Mouse (Mus musculus) lung, embryonic 15.5 days (tissue): ENCODE data around the gene Pnpla2. TPM values are rescaled to one million over a fixed set of nuclear protein-coding genes. Genes with fewer than 3 reads are reported as not detected.
A peak's percentile ranks its signal among the peaks of the same experiment; 100 is the strongest.

Experiments used
- ATAC-seq: fragments of 200-750 bp; cut with Nextera tagmentation; 2 replicates; pipeline ENCODE4 v1.8.0; 2017; ENCODE audit warnings: moderate number of reproducible peaks, borderline replicate concordance; ENCODE audit not compliant: low FRiP score, low TSS enrichment; ENCODE audit errors: extremely low read depth
- H3K27ac ChIP-seq: fragments of 300-500 bp; sonication (generic); 2 replicates; pipeline ENCODE4 v1.5.1; 2015; ENCODE audit warnings: moderate library complexity, mild to moderate bottlenecking, inconsistent platforms
- H3K27me3 ChIP-seq: fragments of 300-500 bp; sonication (generic); 2 replicates; pipeline ENCODE4 v1.6.1; 2015; ENCODE audit warnings: inconsistent platforms
- H3K36me3 ChIP-seq: fragments of 300-500 bp; sonication (generic); 2 replicates; pipeline ENCODE4 v1.6.1; 2015; ENCODE audit warnings: inconsistent platforms
- H3K4me1 ChIP-seq: fragments of 300-500 bp; sonication (generic); 2 replicates; pipeline ENCODE4 v1.6.1; 2015; ENCODE audit warnings: inconsistent platforms
- H3K4me2 ChIP-seq: fragments of 300-500 bp; sonication (generic); 2 replicates; pipeline ENCODE4 v1.6.1; 2015; ENCODE audit warnings: inconsistent platforms, mild to moderate bottlenecking, moderate library complexity
- H3K4me3 ChIP-seq: fragments of 300-500 bp; sonication (generic); 2 replicates; pipeline ENCODE4 v1.5.1; 2015; ENCODE audit warnings: mild to moderate bottlenecking, inconsistent platforms
- H3K9ac ChIP-seq: fragments of 300-500 bp; sonication (generic); 2 replicates; pipeline ENCODE4 v1.6.1; 2015; ENCODE audit warnings: inconsistent platforms
- H3K9me3 ChIP-seq: fragments of 300-500 bp; sonication (generic); 2 replicates; pipeline ENCODE4 v1.6.1; 2016; ENCODE audit warnings: inconsistent platforms
- WGBS: fragments of 180-500 bp; shearing (Covaris S2); methylation state at CpG from one replicate; pipeline ENCODE4 v1.1.7; 2015; 5-methylcytosine and 5-hydroxymethylcytosine counted together
- polyA plus RNA-seq: library from polyadenylated mRNA; unstranded; fragments of >200 nt; fragmentation: Nextera tagmentation; extraction: Ambion mirVana; gene quantifications from 2 replicates; pipeline ENCODE4 v1.2.1, GENCODE M21; 2015

Pnpla2 gene
- polyA plus RNA-seq, 1 experiment from 2014 or later = 41.6 TPM

GRCm38 (mm10) chr7:141474160-141474559 lies 19.2 kb downstream of the Pnpla2 start:
- peak overlapping the region; percentile 80 for H3K9ac ChIP-seq
- peaks cover 47% of the 10 kb centered on the region for H3K4me1 ChIP-seq
- H3K27ac ChIP-seq = no peak overlapping the region
- H3K4me3 ChIP-seq = peak overlapping the region; percentile 82
- ATAC-seq = no peak
- no peaks in the 10 kb centered on the region for H3K27me3 ChIP-seq
- peak overlapping the region; percentile 87 for H3K4me2 ChIP-seq
- peaks cover 32% of the 10 kb centered on the region for H3K36me3 ChIP-seq
- H3K9me3 ChIP-seq = no peaks in the 10 kb centered on the region
- WGBS = 4% methylated on average over 5 of the region's 5 CpGs

DNA sequence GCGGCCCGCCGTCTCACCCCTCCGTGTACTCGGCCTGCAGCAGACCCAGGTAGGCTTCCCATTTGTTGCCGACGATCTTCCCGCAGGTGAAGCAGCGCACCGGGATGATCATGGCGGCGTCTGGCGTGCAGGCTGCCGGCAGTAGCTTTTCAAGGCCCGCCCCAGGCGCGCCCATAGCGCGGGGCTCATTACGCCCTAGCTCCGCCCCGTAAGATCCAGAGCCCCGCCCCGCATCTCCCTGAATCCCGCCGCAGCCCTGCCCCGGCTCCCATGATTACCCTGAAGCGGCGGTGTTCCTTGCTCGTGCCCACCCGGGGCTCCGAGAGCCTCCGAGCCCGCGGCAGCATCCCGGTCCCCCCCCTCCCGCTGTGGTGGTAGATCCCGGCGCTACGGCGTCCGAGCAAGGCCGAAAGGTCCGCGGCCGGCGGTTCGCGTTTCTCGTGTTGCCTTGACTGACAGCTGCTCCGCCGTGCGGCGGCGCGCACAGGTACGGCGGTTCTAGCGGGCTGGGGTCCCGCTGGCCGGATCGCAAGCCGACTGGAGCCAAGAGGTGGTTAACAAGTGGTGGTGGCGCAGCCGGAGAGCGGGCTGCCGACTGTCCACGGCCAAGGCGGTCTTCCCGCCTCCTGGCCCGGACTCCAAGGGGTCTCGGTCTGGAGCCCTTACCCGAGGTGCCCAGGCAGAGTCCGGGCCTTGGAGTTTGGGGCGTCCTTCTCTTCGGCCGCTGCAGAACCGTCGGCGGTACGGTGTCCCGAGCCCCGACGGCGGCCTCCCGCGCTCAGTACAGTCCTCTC lies 20.2 kb downstream of the Pnpla2 start, which contains the start of the genes Polr2l and Tspan4:
Gene Polr2l (minus strand): TSS at position 122 of the 794 bp plus-strand sequence.
Gene Tspan4 (plus strand): TSS at position 230 of the 794 bp plus-strand sequence.
- peak within 1 kb of the TSS; percentile 80 for H3K9ac ChIP-seq
- peaks cover 23% of the 10 kb centered on the region for H3K36me3 ChIP-seq
- under 1% methylated on average over 83 of the region's 87 CpGs for WGBS
- H3K4me3 ChIP-seq = peak within 1 kb of the TSS; percentile 82
- peak within 1 kb of the TSS; percentile 99 for H3K27ac ChIP-seq
- H3K9me3 ChIP-seq = no peaks in the 10 kb centered on the region
- no peaks in the 10 kb centered on the region for H3K27me3 ChIP-seq
- H3K4me2 ChIP-seq = peak within 1 kb of the TSS; percentile 87
- ATAC-seq = peak; percentile 66; the same call in 1 of the 2 replicates
- H3K4me1 ChIP-seq = peaks cover 40% of the 10 kb centered on the region

- under 1% methylated on average over 12 of the region's 12 CpGs for WGBS
- peaks cover 17% of the 10 kb centered on the region for H3K36me3 ChIP-seq
- peaks cover 44% of the 10 kb centered on the region for H3K4me1 ChIP-seq
- H3K27ac ChIP-seq = peak overlapping the region; percentile 99
- peak overlapping the region; percentile 82 for H3K4me3 ChIP-seq
- no peaks in the 10 kb centered on the region for H3K9me3 ChIP-seq
- peak overlapping the region; percentile 87 for H3K4me2 ChIP-seq
- H3K9ac ChIP-seq = peak overlapping the region; percentile 80
- no peak for ATAC-seq
- H3K27me3 ChIP-seq = no peaks in the 10 kb centered on the region
These were observed 20.8 kb downstream of the Pnpla2 start for GRCm38 (mm10) chr7:141475805-141476158.

DNA sequence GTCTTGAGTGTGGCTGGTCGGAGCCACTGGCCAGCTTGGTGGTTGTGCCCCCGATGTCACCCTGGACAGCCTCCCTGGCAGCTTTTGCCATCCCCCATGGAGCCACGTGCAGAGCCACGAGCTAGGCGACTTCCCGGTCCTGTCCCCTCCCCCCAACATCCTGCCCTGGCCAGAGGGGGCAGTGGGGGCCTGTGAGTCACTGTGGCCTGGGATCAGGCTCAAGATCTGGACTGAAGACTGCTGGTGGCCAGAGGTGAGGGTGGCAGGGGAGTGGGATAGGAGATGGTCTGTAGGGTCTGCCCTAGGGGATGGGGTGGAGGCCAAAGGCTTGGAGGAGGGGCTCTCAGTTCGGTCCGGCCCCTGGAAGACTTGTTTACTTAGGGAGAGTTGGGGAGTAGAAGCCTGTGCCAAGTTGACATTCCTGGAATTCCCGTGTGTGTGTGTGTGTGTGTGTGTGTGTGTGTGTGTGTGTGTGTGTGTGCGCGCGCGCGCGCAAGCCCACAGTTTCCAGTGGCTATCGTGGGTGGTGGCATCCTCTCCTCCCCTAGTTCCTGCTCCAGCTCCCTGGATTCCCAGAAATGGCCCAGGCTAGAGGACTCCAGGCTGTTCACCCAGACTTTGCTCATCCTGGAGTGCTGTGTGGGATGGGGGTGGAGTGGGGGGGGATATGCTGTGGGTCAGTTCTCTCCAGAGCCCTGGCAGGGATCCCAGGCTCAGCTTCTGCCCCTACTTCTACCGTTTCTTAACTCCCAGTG lies 21.4 kb downstream of the Pnpla2 start:
- Histone ChIP-seq H3K27me3 (no peaks in the 10 kb centered on the region), H3K9ac (peak overlapping the region; percentile 80), H3K4me2 (peak overlapping the region; percentile 87), H3K9me3 (no peaks in the 10 kb centered on the region), H3K36me3 (peaks cover 11% of the 10 kb centered on the region), H3K4me1 (peaks cover 50% of the 10 kb centered on the region), H3K4me3 (peak overlapping the region; percentile 82), H3K27ac (peak overlapping the region; percentile 99)
- under 1% methylated on average over 17 of the region's 17 CpGs for WGBS
- ATAC-seq = peak; percentile 81

- H3K27ac ChIP-seq = peak overlapping the region; percentile 99
- WGBS = 1% methylated on average over 7 of the region's 7 CpGs
- H3K36me3 ChIP-seq = peaks cover 7% of the 10 kb centered on the region
- H3K9me3 ChIP-seq = no peaks in the 10 kb centered on the region
- ATAC-seq = peak; percentile 6
- peak overlapping the region; percentile 87 for H3K4me2 ChIP-seq
- peak overlapping the region; percentile 82 for H3K4me3 ChIP-seq
- peaks cover 56% of the 10 kb centered on the region for H3K4me1 ChIP-seq
- H3K27me3 ChIP-seq = 0 out of 2 replicates have a peak, but pooled peaks cover 3% of the 10 kb centered on the region
- peak overlapping the region; percentile 80 for H3K9ac ChIP-seq
These were observed 22.0 kb downstream of the Pnpla2 start for GRCm38 (mm10) chr7:141476981-141477370.

GRCm38 (mm10) chr7:141477578-141478269 lies 22.7 kb downstream of the Pnpla2 start:
- Histone ChIP-seq H3K9ac (peak overlapping the region; percentile 80), H3K4me3 (no peak overlapping the region), H3K4me1 (peaks cover 63% of the 10 kb centered on the region), H3K27ac (peak overlapping the region; percentile 99), H3K27me3 (peaks cover 9% of the 10 kb centered on the region; the same call in 1 of the 2 replicates), H3K4me2 (peak overlapping the region; percentile 87), H3K9me3 (no peaks in the 10 kb centered on the region), H3K36me3 (peaks cover 1% of the 10 kb centered on the region)
- ATAC-seq = no peak
- WGBS = 18% methylated on average over 4 of the region's 4 CpGs

- H3K27ac ChIP-seq = peak overlapping the region; percentile 99
- H3K36me3 ChIP-seq = no peaks in the 10 kb centered on the region
- H3K9me3 ChIP-seq = no peaks in the 10 kb centered on the region
- no peak for ATAC-seq
- H3K4me3 ChIP-seq = no peak overlapping the region
- peak overlapping the region; percentile 87 for H3K4me2 ChIP-seq
- H3K4me1 ChIP-seq = peaks cover 64% of the 10 kb centered on the region
- peaks cover 11% of the 10 kb centered on the region; the same call in 1 of the 2 replicates for H3K27me3 ChIP-seq
- H3K9ac ChIP-seq = peak overlapping the region; percentile 9; the same call in 1 of the 2 replicates
- WGBS = 37% methylated on average over 5 of the region's 5 CpGs
These were observed 23.3 kb downstream of the Pnpla2 start for GRCm38 (mm10) chr7:141478270-141478748.

DNA sequence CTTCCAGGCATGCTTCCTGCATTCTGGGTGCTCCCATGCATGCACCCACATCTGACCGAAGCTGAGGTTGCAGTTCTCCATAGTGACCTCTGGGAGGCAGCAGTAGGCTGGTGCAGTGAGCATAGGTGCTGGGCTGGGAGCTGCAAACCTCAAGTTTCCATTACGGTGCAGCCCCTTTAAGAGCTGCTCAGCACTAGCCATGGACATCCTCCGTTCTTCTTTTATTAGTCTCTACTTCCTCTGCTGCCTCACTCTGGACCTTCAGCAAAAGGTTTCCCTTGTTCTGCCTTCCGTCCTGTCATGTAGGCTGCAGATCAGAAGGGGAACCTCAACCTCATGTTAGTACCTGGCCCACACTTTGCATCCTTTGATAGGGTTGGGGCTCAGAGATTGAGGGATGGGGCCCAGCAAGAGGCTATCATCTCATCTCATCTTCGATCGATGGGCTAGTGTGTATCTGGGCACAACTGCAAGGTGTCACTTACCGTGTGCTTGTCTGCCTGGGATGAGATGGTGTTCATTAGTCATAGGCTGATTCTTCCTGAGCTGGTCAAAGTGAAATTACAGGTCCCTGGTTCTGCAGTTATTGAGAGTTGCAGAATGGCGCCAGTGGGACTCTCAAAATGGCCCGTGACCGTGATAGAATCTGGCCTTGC lies 26.0 kb downstream of the Pnpla2 start:
- Histone ChIP-seq H3K4me3 (peak overlapping the region; percentile 47; the same call in 1 of the 2 replicates), H3K27ac (no peak overlapping the region), H3K36me3 (no peaks in the 10 kb centered on the region), H3K9ac (no peak overlapping the region), H3K4me1 (peaks cover 55% of the 10 kb centered on the region), H3K27me3 (peaks cover 11% of the 10 kb centered on the region; the same call in 1 of the 2 replicates), H3K4me2 (peak overlapping the region; percentile 94), H3K9me3 (no peaks in the 10 kb centered on the region)
- 8% methylated on average over 10 of the region's 10 CpGs for WGBS
- ATAC-seq = no peak

DNA sequence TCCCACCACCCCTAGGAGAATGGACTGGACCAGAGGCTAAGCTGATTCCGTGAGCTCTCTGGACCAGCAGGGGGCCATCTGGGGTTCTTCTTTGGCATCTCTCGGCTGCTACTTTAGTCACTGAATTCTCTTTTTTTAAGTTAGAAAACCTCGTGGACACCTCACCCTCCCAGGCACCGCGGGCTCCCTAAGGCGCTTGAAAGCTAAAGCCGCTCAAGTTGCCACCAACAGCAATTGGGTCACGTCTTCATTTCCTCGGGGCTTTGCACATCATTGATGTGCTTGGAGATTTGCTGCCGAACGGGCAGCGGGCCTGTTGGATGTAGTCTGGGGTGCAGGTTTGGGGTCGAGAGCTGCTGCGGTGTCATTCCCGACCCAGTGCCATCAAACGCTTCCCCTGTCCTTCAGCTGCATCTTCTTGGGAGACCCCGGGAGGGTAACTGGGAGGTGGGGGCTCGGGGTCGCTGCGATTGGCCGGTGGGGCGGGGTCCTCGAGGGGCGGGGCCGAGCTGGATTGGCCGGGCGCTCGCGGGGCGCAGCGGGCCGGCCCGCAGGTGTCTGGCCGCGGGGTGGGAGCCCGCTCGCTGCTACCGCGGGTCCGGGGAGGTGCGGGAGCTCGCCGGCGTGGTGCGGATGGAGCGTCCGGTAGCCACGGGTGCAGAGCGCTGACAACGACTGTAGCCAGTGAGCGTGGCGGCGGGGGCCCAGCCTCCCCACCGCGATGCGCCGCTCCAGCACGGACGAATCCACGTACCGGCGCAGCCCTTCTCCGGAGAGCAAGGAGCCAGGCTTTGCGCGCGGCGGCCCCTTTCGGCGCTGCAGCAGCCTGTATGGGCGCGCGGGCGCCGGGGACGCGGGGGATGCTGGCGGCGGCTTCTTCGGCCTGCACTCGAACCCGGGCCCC lies 26.8 kb downstream of the Pnpla2 start:
- under 1% methylated on average over 70 of the region's 81 CpGs for WGBS
- H3K36me3 ChIP-seq = no peaks in the 10 kb centered on the region
- peak overlapping the region; percentile 47 for H3K4me3 ChIP-seq
- H3K9ac ChIP-seq = peak overlapping the region; percentile 44
- peaks cover 50% of the 10 kb centered on the region for H3K4me1 ChIP-seq
- no peaks in the 10 kb centered on the region for H3K9me3 ChIP-seq
- H3K4me2 ChIP-seq = peak overlapping the region; percentile 94
- H3K27me3 ChIP-seq = peaks cover 11% of the 10 kb centered on the region; the same call in 1 of the 2 replicates
- no peak overlapping the region for H3K27ac ChIP-seq
- ATAC-seq = no peak

- peak overlapping the region; percentile 47 for H3K4me3 ChIP-seq
- no peak overlapping the region for H3K27ac ChIP-seq
- ATAC-seq = no peak
- H3K4me2 ChIP-seq = peak overlapping the region; percentile 94
- H3K27me3 ChIP-seq = peaks cover 11% of the 10 kb centered on the region; the same call in 1 of the 2 replicates
- peaks cover 42% of the 10 kb centered on the region for H3K4me1 ChIP-seq
- peak overlapping the region; percentile 44 for H3K9ac ChIP-seq
- H3K36me3 ChIP-seq = no peaks in the 10 kb centered on the region
- no peaks in the 10 kb centered on the region for H3K9me3 ChIP-seq
- WGBS = 21% methylated on average over 11 of the region's 11 CpGs
These were observed 27.6 kb downstream of the Pnpla2 start for GRCm38 (mm10) chr7:141482531-141483024.
